ENCODE assay signal across 18 mouse cellular contexts in genomic region chr6:77604642-77605392, GRCm38 (mm10).
DNase-seq lines count a peak whose midpoint lies in the region; ATAC-seq and TF ChIP-seq lines count a peak whose summit lies in the region.
"Had no signal": no experiment of that assay in that cellular context is flagged by ENCODE, and none has a peak within 500 bp of the region (broad histone marks: within the 10 kb centered on the region; RNA-seq: fewer than 3 reads in every experiment).

No protein-coding gene starts in this region.

- H3K36me3 ChIP-seq in kidney, embryonic 14.5 days (ENCODE audit: control insufficient read depth, insufficient read depth, low read length): no peaks in the 10 kb centered on the region
- H3K36me3 ChIP-seq in kidney, postnatal 0 days (ENCODE audit: insufficient read depth, low read length): no peaks in the 10 kb centered on the region
- H3K36me3 ChIP-seq: G1E; heart, embryonic 13.5 days; hindbrain, embryonic 12.5 days had no signal

- no peaks in the 10 kb centered on the region for H3K4me1 ChIP-seq in kidney, embryonic 14.5 days (ENCODE audit: control insufficient read depth, insufficient read depth, low read length)
- H3K4me1 ChIP-seq in kidney, postnatal 0 days (replicated peaks; ENCODE audit: insufficient read depth, low read length): no peaks in the 10 kb centered on the region
- H3K4me1 ChIP-seq: heart, embryonic 13.5 days; hindbrain, embryonic 12.5 days had no signal

- TF ChIP-seq CTCF in kidney, postnatal 0 days (IDR thresholded peaks at IDR 0.05; ENCODE audit: low read depth): no peak

- WGBS in kidney, embryonic 14.5 days: 80% methylated on average over 14 of the region's 14 CpGs
- 76% methylated on average over 14 of the region's 14 CpGs for WGBS in kidney, postnatal 0 days

- DNase-seq in kidney, adult 11 months: peak; percentile 62
- peak; percentile 71 to 72 for DNase-seq in kidney, adult 8-10 months
- DNase-seq in kidney, postnatal 0 days (ENCODE audit: low spot score): peak; percentile 3
- peak; percentile 63 to 76 for DNase-seq in kidney, postnatal 36 days
- DNase-seq in adrenal gland, adult 2 months: no peak
- DNase-seq in heart, postnatal 4 days: no peak
- DNase-seq: adrenal gland, postnatal 14 days; B cell, adult 2 months; gastrocnemius, adult 2 months; gastrocnemius, postnatal 25 days; heart, adult 11 months; heart, postnatal 36 days had no signal

- no peak for ATAC-seq in kidney, embryonic 14.5 days (ENCODE audit: low FRiP score, low TSS enrichment)
- no peak for ATAC-seq in kidney, postnatal 0 days (replicated peaks; ENCODE audit: low FRiP score, low read depth)
- ATAC-seq: CD4-positive, CD25-positive, alpha-beta regulatory T cell, adult 4 months had no signal

- no peak overlapping the region for H3K4me2 ChIP-seq in kidney, embryonic 14.5 days (replicated peaks; ENCODE audit: low read depth, low read length)
- no peak overlapping the region for H3K4me2 ChIP-seq in kidney, postnatal 0 days (ENCODE audit: low read length)
- H3K4me2 ChIP-seq: forebrain, embryonic 13.5 days; heart, embryonic 13.5 days; hindbrain, embryonic 12.5 days had no signal

- no peak overlapping the region for H3K4me3 ChIP-seq in kidney, embryonic 14.5 days (ENCODE audit: low read length)
- no peak overlapping the region for H3K4me3 ChIP-seq in kidney, postnatal 0 days (replicated peaks; ENCODE audit: low read depth, low read length)
- H3K4me3 ChIP-seq: forebrain, embryonic 13.5 days; gastrocnemius, adult 2 months; heart, embryonic 13.5 days; hindbrain, embryonic 12.5 days had no signal

- no peaks in the 10 kb centered on the region for H3K27me3 ChIP-seq in kidney, embryonic 14.5 days (ENCODE audit: control insufficient read depth, insufficient read depth, low read length)
- no peaks in the 10 kb centered on the region for H3K27me3 ChIP-seq in kidney, postnatal 0 days (ENCODE audit: insufficient read depth, low read length)
- H3K27me3 ChIP-seq: forebrain, embryonic 13.5 days; heart, embryonic 13.5 days; hindbrain, embryonic 12.5 days had no signal

- H3K9me3 ChIP-seq in kidney, embryonic 14.5 days (ENCODE audit: control insufficient read depth, low read length): no peaks in the 10 kb centered on the region
- no peaks in the 10 kb centered on the region for H3K9me3 ChIP-seq in kidney, postnatal 0 days (replicated peaks; ENCODE audit: low read length)
- H3K9me3 ChIP-seq: forebrain, embryonic 13.5 days; heart, embryonic 13.5 days; hindbrain, embryonic 12.5 days had no signal

- H3K9ac ChIP-seq in kidney, embryonic 14.5 days (ENCODE audit: low read depth, low read length): no peak overlapping the region
- H3K9ac ChIP-seq in kidney, postnatal 0 days (ENCODE audit: low read depth, low read length): no peak overlapping the region
- H3K9ac ChIP-seq: forebrain, embryonic 13.5 days; heart, embryonic 13.5 days; hindbrain, embryonic 12.5 days had no signal

- no peak overlapping the region for H3K27ac ChIP-seq in kidney, embryonic 14.5 days (ENCODE audit: low read depth, low read length)
- no peak overlapping the region for H3K27ac ChIP-seq in kidney, postnatal 0 days
- H3K27ac ChIP-seq: forebrain, embryonic 13.5 days; gastrocnemius, adult 2 months; heart, embryonic 13.5 days; hindbrain, embryonic 12.5 days had no signal

Comparison
In these comparisons a context has a peak if more than half of its experiments do, and no peak if none do; other contexts are left out.
1. DNase-seq: peak in kidney, adult 11 months (single experiment), kidney, adult 8-10 months (2 of 2), kidney, postnatal 0 days (single experiment) and kidney, postnatal 36 days (2 of 2); none in adrenal gland, adult 2 months (single experiment) and heart, postnatal 4 days (single experiment).